Mouse (Mus musculus) erythroblast, embryonic 14.5 days (primary cell): Measurements from ENCODE around the gene Kat5. TPM values are rescaled to one million over a fixed set of nuclear protein-coding genes. Genes with fewer than 3 reads are reported as not detected.

Experiments
- H3K27me3 ChIP-seq: 2 replicates; pipeline ENCODE4 v1.6.1; 2012; ENCODE audit warnings: inconsistent platforms; ENCODE audit not compliant: control insufficient read depth
- H3K36me3 ChIP-seq: 2 replicates; pipeline ENCODE4 v1.6.1; 2012; ENCODE audit warnings: mild to moderate bottlenecking, inconsistent platforms; ENCODE audit not compliant: control insufficient read depth
- H3K4me1 ChIP-seq: 2 replicates; pipeline ENCODE4 v1.6.1; 2012; ENCODE audit warnings: inconsistent platforms; ENCODE audit not compliant: control insufficient read depth
- H3K4me3 ChIP-seq: replicated peaks from 2 replicates; pipeline ENCODE3; 2012; ENCODE audit warnings: moderate library complexity, mild to moderate bottlenecking, inconsistent platforms
- H3K9me3 ChIP-seq: 2 replicates; pipeline ENCODE4 v1.6.1; 2012; ENCODE audit warnings: low read length, inconsistent platforms, mixed read lengths; ENCODE audit not compliant: control insufficient read depth
- GATA1 ChIP-seq: IDR thresholded peaks from 2 replicates; pipeline ENCODE4 v1.6.1; 2012; ENCODE audit warnings: low read length, inconsistent platforms, mixed read lengths
- TAL1 ChIP-seq: IDR thresholded peaks from 3 replicates; pipeline ENCODE4 v1.6.1; 2012; ENCODE audit warnings: low read length, inconsistent platforms, mixed read lengths
- polyA plus RNA-seq: library from polyadenylated mRNA; stranded (reverse); fragments of >175 nt; gene quantifications from 2 replicates; pipeline ENCODE4 v1.2.3, GENCODE M21; 2012

Gene Kat5
- polyA plus RNA-seq, 1 experiment = 6.0 TPM

DNA sequence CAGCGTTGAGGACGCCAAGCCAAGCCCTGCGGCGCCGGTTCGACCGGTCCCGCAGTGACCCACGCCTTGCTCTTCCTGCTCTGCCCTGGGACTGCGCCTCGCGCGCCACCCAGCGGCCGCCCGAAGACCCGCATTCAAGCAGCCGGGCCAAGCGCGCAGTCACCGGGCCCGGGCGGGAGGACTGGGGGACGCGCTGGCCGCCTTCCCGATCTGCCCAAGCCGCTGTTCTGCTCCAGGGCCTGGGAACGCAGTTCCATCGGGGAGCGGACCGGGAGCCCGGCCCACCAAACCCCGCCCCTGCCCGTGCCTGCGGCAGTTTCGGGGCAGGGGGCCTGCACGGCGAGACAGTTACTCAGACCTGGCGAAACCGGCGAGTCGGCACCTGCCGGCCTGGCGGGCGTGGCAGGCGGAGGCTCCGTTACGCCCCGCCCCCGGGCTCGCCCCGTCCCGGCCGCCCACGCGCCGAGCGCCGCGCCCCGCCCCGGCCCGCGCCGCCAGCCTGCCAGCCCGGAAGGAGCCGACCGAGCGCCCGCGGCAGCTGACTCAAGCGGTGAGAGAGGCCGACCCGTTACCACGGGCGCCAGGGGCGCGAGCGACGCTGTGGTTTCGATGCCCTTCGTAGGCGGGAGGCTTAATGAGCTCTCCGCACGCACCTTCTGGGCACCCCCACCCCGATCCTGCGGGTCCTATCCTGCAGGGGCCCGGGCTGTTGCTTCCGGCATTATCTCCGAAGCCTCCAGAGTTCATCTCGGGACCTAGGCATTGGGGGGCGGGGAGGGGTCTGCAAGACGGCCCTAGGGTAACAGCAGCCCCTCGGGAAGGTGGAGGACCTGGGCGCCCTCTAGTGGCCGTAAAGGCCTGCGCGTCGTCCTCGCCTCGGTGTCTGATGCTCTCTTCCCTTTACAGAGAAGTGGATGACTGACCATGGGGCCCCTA, 42.2 kb downstream of the Kat5 start, which contains the start of gene Ap5b1:
Ap5b1 (plus strand) TSS at position 492 of the 936 bp plus-strand sequence.
- H3K4me1 ChIP-seq = peaks cover 42% of the 10 kb centered on the region
- no peak for TF ChIP-seq TAL1

DNA sequence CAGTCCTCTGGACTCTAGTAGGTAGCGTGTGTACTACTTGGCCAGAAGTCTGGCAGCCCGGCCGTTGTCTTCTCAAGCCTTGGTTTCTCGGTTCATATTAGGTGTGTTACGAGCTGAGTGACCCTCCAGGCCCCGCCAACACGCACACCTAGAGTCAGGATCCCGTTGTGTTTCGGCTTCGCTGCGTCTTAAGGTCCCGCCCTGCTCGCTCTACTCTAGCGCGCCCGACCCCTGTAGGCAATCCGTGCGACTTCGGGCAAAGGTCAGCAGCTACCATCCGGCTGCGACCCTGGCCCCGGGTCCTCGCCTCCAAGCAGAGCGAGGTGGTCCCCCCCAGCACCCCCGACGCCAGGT, 42.9 kb downstream of the Kat5 start:
- Histone ChIP-seq H3K27me3 (peaks cover 52% of the 10 kb centered on the region), H3K4me3 (peak overlapping the region; percentile 80), H3K9me3 (no peaks in the 10 kb centered on the region), H3K4me1 (peaks cover 42% of the 10 kb centered on the region), H3K36me3 (peaks cover 22% of the 10 kb centered on the region)
- TF ChIP-seq TAL1 (no peak), GATA1 (no peak)

More for the DNA sequence above, 42.2 kb downstream of the Kat5 start, which contains the start of gene Ap5b1:
- H3K36me3 ChIP-seq = peaks cover 22% of the 10 kb centered on the region
- peaks cover 46% of the 10 kb centered on the region for H3K27me3 ChIP-seq
- H3K4me3 ChIP-seq = peak within 1 kb of the TSS; percentile 80
- no peaks in the 10 kb centered on the region for H3K9me3 ChIP-seq

DNA sequence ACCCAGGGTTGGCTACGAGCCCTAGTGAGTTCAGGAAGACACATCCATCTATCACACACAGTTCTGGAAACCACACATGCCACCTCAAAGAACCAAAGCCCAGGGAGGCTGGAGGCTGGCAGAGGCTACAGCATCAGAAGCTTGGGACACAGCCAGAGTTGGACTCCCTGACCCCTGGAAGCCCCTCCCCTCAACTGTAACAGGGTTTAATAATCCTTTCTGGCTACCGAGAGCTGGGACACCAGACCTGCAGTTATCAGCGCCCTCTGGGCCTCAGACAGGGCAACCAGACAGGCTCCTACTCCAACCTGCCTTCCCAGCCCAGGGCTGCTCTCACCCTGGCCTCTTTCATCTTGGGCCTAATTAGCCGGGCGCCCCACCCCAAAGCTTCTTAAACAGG, 43.7 kb downstream of the Kat5 start:
- Histone ChIP-seq H3K27me3 (peaks cover 60% of the 10 kb centered on the region), H3K4me3 (no peak overlapping the region), H3K36me3 (peaks cover 22% of the 10 kb centered on the region), H3K4me1 (peaks cover 42% of the 10 kb centered on the region), H3K9me3 (no peaks in the 10 kb centered on the region; the same call in 1 of the 2 replicates)
- TF ChIP-seq TAL1 (no peak), GATA1 (no peak)

DNA sequence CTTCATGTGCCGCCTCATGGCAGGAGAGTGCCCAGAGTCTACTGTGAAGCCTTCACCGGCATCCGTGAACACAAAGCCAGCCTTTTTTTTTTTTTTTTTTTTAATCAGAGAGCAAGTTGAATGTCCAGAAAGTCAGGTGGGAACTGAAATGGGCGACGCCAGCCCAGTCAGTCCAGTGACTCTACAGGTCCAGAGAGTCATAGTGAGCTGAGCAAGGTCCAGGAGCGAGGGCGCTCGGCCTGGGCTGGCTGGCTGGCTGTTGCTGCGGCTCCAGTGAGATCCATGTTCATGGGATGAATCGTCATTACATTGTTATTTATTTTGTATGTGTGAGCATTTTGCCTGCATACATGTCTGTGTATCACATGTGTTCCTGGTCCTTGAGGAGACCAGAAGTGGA, 47.3 kb downstream of the Kat5 start:
- peaks cover 96% of the 10 kb centered on the region for H3K27me3 ChIP-seq
- H3K36me3 ChIP-seq = no peaks in the 10 kb centered on the region
- no peak overlapping the region for H3K4me3 ChIP-seq
- no peak for TF ChIP-seq GATA1
- TF ChIP-seq TAL1 = no peak
- H3K4me1 ChIP-seq = peaks cover 21% of the 10 kb centered on the region
- H3K9me3 ChIP-seq = peaks cover 10% of the 10 kb centered on the region; the same call in 1 of the 2 replicates

DNA sequence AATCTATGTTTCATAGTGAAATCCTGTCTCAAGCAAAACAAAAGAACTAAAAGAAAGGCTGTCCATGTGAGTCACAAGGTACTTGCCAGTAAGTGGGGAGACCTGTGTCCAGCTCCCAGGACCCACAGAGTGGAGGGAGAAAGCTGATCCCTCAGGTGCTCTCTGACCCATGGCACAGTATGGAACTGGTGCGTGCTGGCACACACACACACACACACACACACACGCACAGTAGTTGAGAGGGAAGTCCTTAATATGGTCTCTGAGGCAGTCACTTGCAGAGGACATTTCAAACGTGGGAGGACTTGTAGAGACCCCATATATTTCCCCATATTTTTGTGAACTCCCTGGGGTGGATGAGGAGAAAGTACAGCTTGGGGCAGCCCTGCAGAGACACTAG, 48.2 kb downstream of the Kat5 start:
- no peak for TF ChIP-seq TAL1
- no peak for TF ChIP-seq GATA1
- Histone ChIP-seq H3K27me3 (peaks cover 99% of the 10 kb centered on the region), H3K9me3 (peaks cover 10% of the 10 kb centered on the region; the same call in 1 of the 2 replicates), H3K4me1 (peaks cover 12% of the 10 kb centered on the region), H3K4me3 (no peak overlapping the region), H3K36me3 (no peaks in the 10 kb centered on the region)

DNA sequence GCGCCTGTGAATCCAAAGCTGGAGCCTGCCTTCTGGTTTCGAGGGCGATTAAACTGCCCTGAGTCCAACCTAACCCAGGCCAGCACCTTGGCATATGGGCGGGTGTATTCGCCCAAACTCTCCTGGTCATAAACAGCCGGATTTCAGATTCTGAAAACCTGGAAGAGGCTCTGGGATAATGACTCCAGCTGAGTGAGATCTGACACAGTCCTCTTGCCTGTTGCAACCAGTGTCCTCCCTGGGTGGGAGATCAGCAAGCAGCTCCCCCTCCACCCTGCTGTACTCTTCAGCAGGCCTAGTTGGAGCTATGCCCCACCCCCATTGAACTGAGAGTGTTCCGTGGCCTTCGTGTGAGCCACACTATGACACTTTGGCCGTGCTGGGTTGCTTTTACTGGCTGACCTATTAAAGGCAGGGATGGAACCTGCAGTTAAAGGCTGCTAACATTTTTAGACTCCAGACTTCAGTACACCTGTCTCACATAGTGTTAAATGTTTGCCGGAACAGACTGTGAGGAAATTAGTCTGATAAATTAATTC, 48.7 kb downstream of the Kat5 start:
- TF ChIP-seq TAL1 = no peak
- H3K36me3 ChIP-seq = no peaks in the 10 kb centered on the region
- peaks cover 10% of the 10 kb centered on the region; the same call in 1 of the 2 replicates for H3K9me3 ChIP-seq
- peaks cover 99% of the 10 kb centered on the region for H3K27me3 ChIP-seq
- H3K4me3 ChIP-seq = no peak overlapping the region
- peaks cover 7% of the 10 kb centered on the region for H3K4me1 ChIP-seq

DNA sequence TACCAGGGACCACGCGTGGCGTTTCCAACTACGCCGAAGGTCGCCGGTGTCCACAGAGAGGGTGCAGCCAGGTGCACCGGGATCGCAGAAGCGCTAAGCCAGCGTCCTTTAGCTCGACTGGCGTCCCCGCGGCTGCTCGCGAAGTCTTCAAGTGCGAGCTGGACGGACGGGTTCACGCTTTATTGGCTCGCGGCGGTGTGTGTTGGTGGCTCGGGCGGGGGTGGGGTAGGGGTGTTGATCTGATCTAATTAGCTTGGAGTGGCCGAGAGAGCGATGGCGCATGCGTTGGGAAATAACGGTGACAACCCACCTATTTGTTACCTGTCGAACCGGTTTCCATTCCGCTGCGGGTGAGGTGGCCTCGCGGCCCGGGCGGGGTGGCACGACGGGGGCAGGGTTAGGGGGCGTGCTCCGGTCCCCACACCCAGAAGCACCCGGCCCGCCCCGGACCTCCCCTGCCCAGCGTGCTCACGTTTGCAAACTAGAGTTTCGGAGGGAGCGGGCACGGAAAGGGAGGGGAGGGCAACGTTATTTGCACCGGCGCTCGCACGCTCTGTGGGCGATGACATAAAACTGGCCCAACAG, 49.5 kb downstream of the Kat5 start, which contains the start of gene Ovol1:
Ovol1 (minus strand) TSS at position 190 of the 585 bp plus-strand sequence.
- Histone ChIP-seq H3K4me3 (no peak within 1 kb of the TSS), H3K27me3 (peaks cover 99% of the 10 kb centered on the region), H3K36me3 (no peaks in the 10 kb centered on the region), H3K4me1 (peaks cover 7% of the 10 kb centered on the region), H3K9me3 (peaks cover 10% of the 10 kb centered on the region; the same call in 1 of the 2 replicates)
- no peak for TF ChIP-seq TAL1
- no peak for TF ChIP-seq GATA1

DNA sequence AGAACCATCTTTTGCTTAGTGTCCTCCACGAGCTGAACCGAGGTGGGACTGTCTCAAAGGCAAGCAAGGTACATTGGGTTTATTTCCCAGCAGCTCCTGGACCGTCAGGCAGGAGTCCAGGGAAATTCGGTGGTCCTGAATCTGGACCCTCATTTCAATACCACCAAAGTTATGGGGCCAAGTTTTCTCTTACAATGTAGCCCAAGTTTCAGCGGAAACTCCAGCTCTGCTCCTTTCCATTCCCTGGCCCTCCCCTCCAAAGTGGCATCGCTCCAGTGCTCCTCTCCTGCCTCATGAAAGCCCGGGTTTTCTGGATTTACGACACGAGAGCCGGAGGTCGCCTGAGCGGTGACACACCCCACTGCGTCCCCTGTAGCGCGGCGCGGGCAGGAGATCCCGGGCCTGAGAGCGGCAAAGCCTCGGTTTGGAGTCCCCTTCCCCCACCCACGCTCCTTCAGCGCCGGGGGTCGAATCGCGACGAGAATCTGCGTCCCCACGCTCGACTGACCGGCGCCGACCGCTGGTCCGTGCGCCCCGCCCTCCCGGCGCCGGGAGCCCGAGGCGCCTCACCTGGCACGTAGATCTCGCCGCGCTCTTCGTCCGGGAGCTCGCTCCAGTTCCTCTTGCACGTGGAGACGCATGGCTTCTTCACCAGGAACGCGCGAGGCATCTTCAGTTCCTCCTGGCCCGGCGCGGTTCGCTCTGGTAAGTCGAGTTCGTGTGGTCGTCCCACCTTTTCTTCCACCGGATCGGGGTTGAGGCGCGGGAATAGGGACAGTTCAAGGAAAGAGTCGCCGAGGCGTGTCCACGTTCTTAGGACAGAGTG, 50.2 kb downstream of the Kat5 start:
- TF ChIP-seq TAL1 (no peak), GATA1 (no peak)
- Histone ChIP-seq H3K4me1 (peaks cover 7% of the 10 kb centered on the region), H3K4me3 (no peak overlapping the region), H3K36me3 (no peaks in the 10 kb centered on the region), H3K27me3 (peaks cover 93% of the 10 kb centered on the region), H3K9me3 (peaks cover 10% of the 10 kb centered on the region; the same call in 1 of the 2 replicates)
